Mouse (Mus musculus) embryonic facial prominence, embryonic 11.5 days (tissue): ENCODE results near the gene Scube2. TPM values are rescaled to one million over a fixed set of nuclear protein-coding genes. Genes with fewer than 3 reads are reported as not detected.

Experiments
- ATAC-seq: fragments of 200-750 bp; cut with Nextera tagmentation; replicated peaks from 2 replicates; pipeline ENCODE4 v1.8.0; 2017; ENCODE audit warnings: low read depth; ENCODE audit not compliant: insufficient number of reproducible peaks, low FRiP score, low TSS enrichment
- DNase-seq: peaks from one replicate; pipeline ENCODE4 v3.0.0-alpha.2; 2015; ENCODE audit warnings: low spot score
- H3K27ac ChIP-seq: fragments of 300-500 bp; sonication (generic); replicated peaks from 2 replicates; pipeline ENCODE4 v1.5.1; 2014; ENCODE audit warnings: mild to moderate bottlenecking, low read depth, low read length, control low read depth
- H3K27me3 ChIP-seq: fragments of 300-500 bp; sonication (generic); 2 replicates; pipeline ENCODE4 v1.6.1; 2014; ENCODE audit warnings: mild to moderate bottlenecking, low read length, moderate library complexity, mixed read lengths; ENCODE audit not compliant: control insufficient read depth, insufficient read depth
- H3K36me3 ChIP-seq: fragments of 300-500 bp; sonication (generic); replicated peaks from 2 replicates; pipeline ENCODE4 v1.6.1; 2014; ENCODE audit warnings: low read depth, mild to moderate bottlenecking, low read length, moderate library complexity, mixed read lengths; ENCODE audit not compliant: control insufficient read depth, insufficient read depth
- H3K4me1 ChIP-seq: fragments of 300-500 bp; sonication (generic); 2 replicates; pipeline ENCODE4 v1.6.1; 2014; ENCODE audit warnings: low read length, mixed read lengths; ENCODE audit not compliant: control insufficient read depth, insufficient read depth
- H3K4me2 ChIP-seq: fragments of 300-500 bp; sonication (generic); 2 replicates; pipeline ENCODE4 v1.6.1; 2014; ENCODE audit warnings: low read depth, mild to moderate bottlenecking, control low read depth, low read length, moderate library complexity
- H3K4me3 ChIP-seq: fragments of 300-500 bp; sonication (generic); 2 replicates; pipeline ENCODE4 v1.5.1; 2014; ENCODE audit warnings: low read depth, low read length, control low read depth
- H3K9ac ChIP-seq: fragments of 300-500 bp; sonication (generic); replicated peaks from 2 replicates; pipeline ENCODE4 v1.6.1; 2014; ENCODE audit warnings: mild to moderate bottlenecking, control low read depth, low read length
- H3K9me3 ChIP-seq: fragments of 300-500 bp; sonication (generic); replicated peaks from 2 replicates; pipeline ENCODE4 v1.6.1; 2016; ENCODE audit warnings: mild to moderate bottlenecking, low read length, inconsistent platforms, mixed read lengths; ENCODE audit not compliant: control insufficient read depth
- WGBS: fragments of 180-500 bp; shearing (Covaris S2); extraction: QIAGEN DNeasy Blood & Tissue Kit; methylation state at CpG from one replicate; pipeline ENCODE4 v1.1.7; 2014; 5-methylcytosine and 5-hydroxymethylcytosine counted together
- polyA plus RNA-seq: library from polyadenylated mRNA; unstranded; fragments of >200 nt; fragmentation: Nextera tagmentation; extraction: Ambion mirVana; gene quantifications from 2 replicates; pipeline ENCODE4 v1.2.1, GENCODE M21; 2014

The Scube2 gene
- polyA plus RNA-seq, 1 experiment from 2014 or later: 0.28 TPM

- 82% methylated on average over 8 of the region's 8 CpGs for WGBS
- DNase-seq: no peak
- ATAC-seq: no peak
- H3K27ac ChIP-seq: no peak overlapping the region
- no peaks in the 10 kb centered on the region for H3K4me1 ChIP-seq
- H3K36me3 ChIP-seq: no peaks in the 10 kb centered on the region
- no peak overlapping the region for H3K4me3 ChIP-seq
- H3K27me3 ChIP-seq: no peaks in the 10 kb centered on the region
- no peak overlapping the region for H3K4me2 ChIP-seq
- no peaks in the 10 kb centered on the region for H3K9me3 ChIP-seq
- H3K9ac ChIP-seq: no peak overlapping the region
These were observed 57.6 kb downstream of the Scube2 start for GRCm38 (mm10) chr7:109807616-109808485.

- ATAC-seq (no peak), DNase-seq (peak; percentile 30)
- no peak overlapping the region for H3K4me3 ChIP-seq
- H3K9ac ChIP-seq: no peak overlapping the region
- no peaks in the 10 kb centered on the region for H3K4me1 ChIP-seq
- no peak overlapping the region for H3K4me2 ChIP-seq
- no peaks in the 10 kb centered on the region for H3K27me3 ChIP-seq
- H3K36me3 ChIP-seq: no peaks in the 10 kb centered on the region
- no peaks in the 10 kb centered on the region for H3K9me3 ChIP-seq
- no peak overlapping the region for H3K27ac ChIP-seq
- 69% methylated on average over 6 of the region's 6 CpGs for WGBS
These were observed 60.6 kb downstream of the Scube2 start for GRCm38 (mm10) chr7:109804843-109805242.

GRCm38 (mm10) chr7:109804355-109804754 is 61.1 kb downstream of the Scube2 start:
- Histone ChIP-seq H3K9ac (no peak overlapping the region), H3K4me2 (no peak overlapping the region), H3K4me3 (no peak overlapping the region), H3K9me3 (no peaks in the 10 kb centered on the region), H3K27me3 (no peaks in the 10 kb centered on the region), H3K27ac (no peak overlapping the region), H3K4me1 (no peaks in the 10 kb centered on the region), H3K36me3 (no peaks in the 10 kb centered on the region)
- 91% methylated on average over 6 of the region's 6 CpGs for WGBS
- no peak for DNase-seq
- no peak for ATAC-seq

GRCm38 (mm10) chr7:109803516-109803915 is 62.0 kb downstream of the Scube2 start:
- no peak for DNase-seq
- H3K4me3 ChIP-seq: no peak overlapping the region
- 85% methylated on average over 1 of the region's 1 CpGs for WGBS
- no peak overlapping the region for H3K4me2 ChIP-seq
- H3K27me3 ChIP-seq: no peaks in the 10 kb centered on the region
- H3K36me3 ChIP-seq: no peaks in the 10 kb centered on the region
- no peaks in the 10 kb centered on the region for H3K4me1 ChIP-seq
- ATAC-seq: no peak
- H3K27ac ChIP-seq: no peak overlapping the region
- no peak overlapping the region for H3K9ac ChIP-seq
- H3K9me3 ChIP-seq: no peaks in the 10 kb centered on the region

- H3K36me3 ChIP-seq: no peaks in the 10 kb centered on the region
- no peak overlapping the region for H3K27ac ChIP-seq
- H3K9ac ChIP-seq: no peak overlapping the region
- H3K4me1 ChIP-seq: no peaks in the 10 kb centered on the region
- ATAC-seq (no peak), DNase-seq (no peak)
- H3K4me3 ChIP-seq: no peak overlapping the region
- no peaks in the 10 kb centered on the region for H3K9me3 ChIP-seq
- WGBS: 89% methylated on average over 4 of the region's 4 CpGs
- H3K27me3 ChIP-seq: no peaks in the 10 kb centered on the region
- H3K4me2 ChIP-seq: no peak overlapping the region
These were observed 64.9 kb downstream of the Scube2 start for GRCm38 (mm10) chr7:109800626-109801025.

- no peak overlapping the region for H3K4me3 ChIP-seq
- 87% methylated on average over 11 of the region's 11 CpGs for WGBS
- no peak overlapping the region for H3K9ac ChIP-seq
- ATAC-seq: no peak
- H3K36me3 ChIP-seq: no peaks in the 10 kb centered on the region
- no peak overlapping the region for H3K4me2 ChIP-seq
- DNase-seq: no peak
- no peaks in the 10 kb centered on the region for H3K9me3 ChIP-seq
- H3K4me1 ChIP-seq: no peaks in the 10 kb centered on the region
- no peaks in the 10 kb centered on the region for H3K27me3 ChIP-seq
- no peak overlapping the region for H3K27ac ChIP-seq
These were observed 66.3 kb downstream of the Scube2 start for GRCm38 (mm10) chr7:109799168-109799567.

GRCm38 (mm10) chr7:109795564-109795963 is 69.9 kb downstream of the Scube2 start:
- no peaks in the 10 kb centered on the region for H3K4me1 ChIP-seq
- H3K9ac ChIP-seq: no peak overlapping the region
- H3K4me2 ChIP-seq: no peak overlapping the region
- no peak overlapping the region for H3K4me3 ChIP-seq
- H3K27ac ChIP-seq: no peak overlapping the region
- no peaks in the 10 kb centered on the region for H3K36me3 ChIP-seq
- ATAC-seq (no peak), DNase-seq (no peak)
- WGBS: 71% methylated on average over 5 of the region's 5 CpGs
- no peaks in the 10 kb centered on the region for H3K27me3 ChIP-seq
- H3K9me3 ChIP-seq: no peaks in the 10 kb centered on the region

GRCm38 (mm10) chr7:109794556-109794955 is 70.9 kb downstream of the Scube2 start:
- ATAC-seq: no peak
- Histone ChIP-seq H3K4me1 (no peaks in the 10 kb centered on the region), H3K36me3 (no peaks in the 10 kb centered on the region), H3K9ac (no peak overlapping the region), H3K4me3 (no peak overlapping the region), H3K27ac (no peak overlapping the region), H3K9me3 (no peaks in the 10 kb centered on the region), H3K27me3 (no peaks in the 10 kb centered on the region), H3K4me2 (no peak overlapping the region)
- no peak for DNase-seq
- WGBS: 66% methylated on average over 2 of the region's 2 CpGs
